Mouse (Mus musculus): Measurements from ENCODE around the gene Pusl1. TPM values are rescaled to one million over a fixed set of nuclear protein-coding genes. Genes with fewer than 3 reads are reported as not detected.

Gene Pusl1
- polyA plus RNA-seq, 1 experiment from 2014 or later, result 15.3 TPM

GRCm38 (mm10) chr4:155841651-155842270, 49.8 kb downstream of the Pusl1 start:
- peaks cover 18% of the 10 kb centered on the region for H3K4me1 ChIP-seq (ENCODE audit: insufficient read depth)
- H3K36me3 ChIP-seq (replicated peaks; ENCODE audit: insufficient read depth, low read length), result no peaks in the 10 kb centered on the region
- no peaks in the 10 kb centered on the region for H3K9me3 ChIP-seq (ENCODE audit: low read length)
- no peak for TF ChIP-seq EP300 (IDR thresholded peaks at IDR 0.05; ENCODE audit: low read depth)
- no peak for TF ChIP-seq CTCF (IDR thresholded peaks at IDR 0.05; ENCODE audit: low read depth)
- no peak for DNase-seq
- H3K4me2 ChIP-seq (ENCODE audit: low read depth, low read length), result peak overlapping the region; percentile 87
- no peak for ATAC-seq
- peaks cover 4% of the 10 kb centered on the region; the same call in 1 of the 2 replicates for H3K27me3 ChIP-seq (ENCODE audit: insufficient read depth, low read length)
- 47% methylated on average over 38 of the region's 38 CpGs for WGBS (ENCODE audit: insufficient replicate concordance)
- peak overlapping the region; percentile 53; the same call in 1 of the 2 replicates for H3K4me3 ChIP-seq (ENCODE audit: low read depth, low read length)
- H3K27ac ChIP-seq (ENCODE audit: low read depth), result no peak overlapping the region
- no peak overlapping the region for H3K9ac ChIP-seq (replicated peaks)

- peaks cover 4% of the 10 kb centered on the region; the same call in 1 of the 2 replicates for H3K27me3 ChIP-seq (ENCODE audit: insufficient read depth, low read length)
- ATAC-seq (peak; percentile 74), DNase-seq (peak; percentile 67)
- no peaks in the 10 kb centered on the region for H3K9me3 ChIP-seq (ENCODE audit: low read length)
- TF ChIP-seq EP300 (IDR thresholded peaks at IDR 0.05; ENCODE audit: low read depth) (no peak), CTCF (IDR thresholded peaks at IDR 0.05; ENCODE audit: low read depth) (peak; percentile 57)
- H3K9ac ChIP-seq (replicated peaks), result peak overlapping the region; percentile 52
- 0 out of 2 replicates have a peak overlapping the region, but pooled peaks have one; percentile 23 for H3K27ac ChIP-seq (ENCODE audit: low read depth)
- under 1% methylated on average over 32 of the region's 32 CpGs for WGBS (ENCODE audit: insufficient replicate concordance)
- H3K4me1 ChIP-seq (ENCODE audit: insufficient read depth), result peaks cover 15% of the 10 kb centered on the region
- peak overlapping the region; percentile 53 for H3K4me3 ChIP-seq (ENCODE audit: low read depth, low read length)
- peak overlapping the region; percentile 87 for H3K4me2 ChIP-seq (ENCODE audit: low read depth, low read length)
- no peaks in the 10 kb centered on the region for H3K36me3 ChIP-seq (replicated peaks; ENCODE audit: insufficient read depth, low read length)
These were observed 50.6 kb downstream of the Pusl1 start for GRCm38 (mm10) chr4:155841003-155841454.

DNA sequence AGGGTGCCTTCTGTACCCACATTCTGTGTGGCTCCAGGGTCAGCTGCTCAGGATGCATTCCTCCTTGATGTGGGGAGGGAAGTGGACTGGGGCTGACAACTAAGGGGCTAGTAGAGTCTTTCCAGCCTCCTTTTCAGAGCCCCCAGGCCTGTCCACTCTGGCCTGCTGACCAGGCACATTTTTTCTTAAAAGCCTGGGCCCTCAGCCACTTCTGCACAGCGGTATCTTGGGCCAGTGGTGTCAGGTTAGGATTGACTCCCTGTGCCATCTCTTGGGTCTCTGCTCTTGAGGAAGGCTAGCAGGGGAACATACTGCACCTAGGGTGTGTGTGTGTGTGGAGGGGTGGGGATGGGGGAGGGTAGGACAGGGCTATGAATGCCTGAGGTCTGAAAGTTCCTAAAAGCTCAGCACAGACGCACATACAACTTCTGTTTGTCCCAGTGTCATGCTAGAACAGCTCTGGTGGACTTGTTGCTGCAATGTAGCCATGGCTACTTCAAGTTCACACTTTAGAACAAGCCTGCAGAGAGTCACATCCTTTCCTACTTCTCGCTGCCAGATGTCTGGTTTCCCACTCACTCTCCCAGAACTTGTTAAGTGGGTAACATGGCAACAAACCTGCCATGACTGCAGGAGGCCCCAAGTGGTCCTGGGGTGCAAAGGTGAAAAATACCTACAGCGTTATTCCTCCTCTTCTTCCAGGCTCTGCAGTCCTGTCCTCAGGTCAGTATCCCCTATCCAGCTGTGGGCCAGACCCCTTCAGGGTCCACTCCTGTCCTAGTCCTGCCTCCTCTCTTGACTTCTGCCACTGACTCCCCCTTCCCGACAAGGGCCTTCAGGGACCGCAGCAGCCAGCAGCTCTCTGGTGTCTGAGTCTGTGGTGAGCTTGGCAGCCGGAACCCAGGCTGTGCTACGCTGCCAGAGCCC, 51.2 kb downstream of the Pusl1 start:
- Histone ChIP-seq H3K9me3 (ENCODE audit: low read length) (no peaks in the 10 kb centered on the region), H3K4me2 (ENCODE audit: low read depth, low read length) (peak overlapping the region; percentile 87), H3K4me1 (ENCODE audit: insufficient read depth) (peaks cover 15% of the 10 kb centered on the region), H3K27ac (ENCODE audit: low read depth) (peak overlapping the region; percentile 58; the same call in 1 of the 2 replicates), H3K9ac (replicated peaks) (peak overlapping the region; percentile 52), H3K27me3 (ENCODE audit: insufficient read depth, low read length) (peaks cover 4% of the 10 kb centered on the region; the same call in 1 of the 2 replicates), H3K4me3 (ENCODE audit: low read depth, low read length) (peak overlapping the region; percentile 53), H3K36me3 (replicated peaks; ENCODE audit: insufficient read depth, low read length) (no peaks in the 10 kb centered on the region)
- WGBS (ENCODE audit: insufficient replicate concordance), result 20% methylated on average over 8 of the region's 8 CpGs
- no peak for ATAC-seq
- no peak for TF ChIP-seq EP300 (IDR thresholded peaks at IDR 0.05; ENCODE audit: low read depth)
- TF ChIP-seq CTCF (IDR thresholded peaks at IDR 0.05; ENCODE audit: low read depth), result no peak
- DNase-seq, result no peak

DNA sequence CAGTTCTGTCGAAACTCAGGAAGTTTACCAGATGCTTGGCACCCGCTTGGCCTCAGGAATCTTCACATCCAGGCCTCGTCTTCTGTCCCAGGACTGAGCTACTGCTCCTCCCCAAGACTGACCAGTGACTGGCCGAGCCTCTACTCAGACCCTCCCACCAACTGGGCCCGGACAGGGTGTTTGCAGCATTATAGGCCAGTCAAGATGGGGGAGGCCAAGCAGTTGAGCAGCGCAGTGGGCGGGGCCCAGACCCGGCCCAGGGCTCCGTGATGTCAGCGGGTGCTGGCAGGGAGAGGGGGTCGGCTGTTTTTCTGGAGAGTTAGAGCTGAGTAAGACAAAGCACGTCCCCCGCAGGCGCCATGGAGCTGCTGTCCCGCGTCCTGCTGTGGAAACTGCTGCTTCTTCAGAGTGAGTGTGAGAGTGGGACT, 52.1 kb downstream of the Pusl1 start, which contains the start of gene Mxra8:
Gene Mxra8 (plus strand): TSS at position 198 of the 428 bp plus-strand sequence.
- 30% methylated on average over 16 of the region's 16 CpGs for WGBS (ENCODE audit: insufficient replicate concordance)
- ATAC-seq (peak; percentile 62), DNase-seq (peak; percentile 61)
- Histone ChIP-seq H3K9me3 (ENCODE audit: low read length) (no peaks in the 10 kb centered on the region), H3K4me3 (ENCODE audit: low read depth, low read length) (peak within 1 kb of the TSS; percentile 53), H3K36me3 (replicated peaks; ENCODE audit: insufficient read depth, low read length) (no peaks in the 10 kb centered on the region), H3K9ac (replicated peaks) (peak within 1 kb of the TSS; percentile 52; the same call in 1 of the 2 replicates), H3K4me1 (ENCODE audit: insufficient read depth) (peaks cover 15% of the 10 kb centered on the region), H3K27ac (ENCODE audit: low read depth) (peak within 1 kb of the TSS; percentile 58; the same call in 1 of the 2 replicates), H3K4me2 (ENCODE audit: low read depth, low read length) (peak within 1 kb of the TSS; percentile 87), H3K27me3 (ENCODE audit: insufficient read depth, low read length) (peaks cover 4% of the 10 kb centered on the region; the same call in 1 of the 2 replicates)
- TF ChIP-seq EP300 (IDR thresholded peaks at IDR 0.05; ENCODE audit: low read depth), result no peak

DNA sequence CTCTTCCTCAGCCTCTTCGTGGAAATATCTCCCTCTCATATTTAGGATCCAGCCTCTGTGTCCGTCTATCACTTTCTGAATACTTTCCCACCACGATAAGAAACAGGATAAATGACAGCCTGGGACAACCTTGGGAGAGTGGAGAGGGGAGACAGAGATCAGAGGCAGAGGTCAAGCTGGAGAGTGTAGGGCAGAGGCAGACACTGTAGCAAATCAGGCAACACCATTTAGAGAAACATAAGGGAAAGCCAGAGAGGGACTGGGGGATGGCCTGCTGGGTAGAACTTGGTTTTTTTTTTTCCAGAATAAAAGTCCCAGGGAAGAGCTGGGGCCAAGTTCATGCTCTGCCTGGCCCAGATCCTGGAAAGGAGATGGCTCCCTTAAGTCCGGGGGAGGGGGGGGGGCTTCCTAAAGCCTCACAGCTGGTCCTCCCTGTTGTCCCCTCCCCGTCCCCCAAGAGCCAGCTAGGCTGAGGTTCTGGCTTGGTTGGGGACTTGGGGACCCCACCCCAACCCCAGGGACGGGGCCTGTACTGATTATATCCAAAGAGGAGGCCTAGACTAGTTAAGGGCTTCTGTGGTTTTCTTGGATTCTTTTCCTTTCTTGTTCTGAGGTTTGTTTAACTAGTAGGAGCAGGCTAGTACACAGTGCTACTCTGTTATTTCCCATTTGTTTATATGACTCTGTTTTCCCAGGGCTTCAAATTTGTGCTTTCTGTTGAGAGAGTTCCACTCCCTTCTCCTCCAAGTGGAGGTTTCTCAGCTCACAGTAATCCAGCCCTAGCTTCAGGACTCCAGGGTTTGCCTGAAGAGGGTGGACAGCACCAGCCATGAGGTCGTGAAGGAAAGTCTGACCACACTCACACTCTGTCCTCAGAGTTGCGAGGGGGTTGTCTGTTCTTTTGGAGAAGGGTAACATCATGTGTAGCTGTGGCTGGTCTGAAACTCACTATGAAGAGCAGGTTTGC, 53.1 kb downstream of the Pusl1 start:
- DNase-seq (no peak), ATAC-seq (no peak)
- Histone ChIP-seq H3K4me3 (ENCODE audit: low read depth, low read length) (no peak overlapping the region), H3K27me3 (ENCODE audit: insufficient read depth, low read length) (peaks cover 4% of the 10 kb centered on the region; the same call in 1 of the 2 replicates), H3K9ac (replicated peaks) (no peak overlapping the region; the same call in 1 of the 2 replicates), H3K4me2 (ENCODE audit: low read depth, low read length) (no peak overlapping the region), H3K27ac (ENCODE audit: low read depth) (peak overlapping the region; percentile 51; the same call in 1 of the 2 replicates), H3K36me3 (replicated peaks; ENCODE audit: insufficient read depth, low read length) (no peaks in the 10 kb centered on the region), H3K9me3 (ENCODE audit: low read length) (no peaks in the 10 kb centered on the region), H3K4me1 (ENCODE audit: insufficient read depth) (peaks cover 18% of the 10 kb centered on the region)
- TF ChIP-seq CTCF (IDR thresholded peaks at IDR 0.05; ENCODE audit: low read depth) (no peak), EP300 (IDR thresholded peaks at IDR 0.05; ENCODE audit: low read depth) (no peak)
- 58% methylated on average over 8 of the region's 8 CpGs for WGBS (ENCODE audit: insufficient replicate concordance)

Small RNA genes lying within 50 kb of the gene (microRNA-seq; reads per million reads assigned to microRNA genes)
- not detected for gene Gm22991

Other genes with a start within 250 kb of the Pusl1 start
- gene Gm10563, start 246.4 kb downstream of the Pusl1 start, polyA plus RNA-seq (2015; fragmentation: Nextera tagmentation; extraction: Ambion mirVana), result not detected in 2 replicates
- 5.9 and 6.8 TPM in 2 replicates for gene Mmp23, start 238.4 kb downstream of the Pusl1 start, polyA plus RNA-seq (2015; fragmentation: Nextera tagmentation; extraction: Ambion mirVana)
- gene Mib2, start 222.6 kb downstream of the Pusl1 start, polyA plus RNA-seq (2015; fragmentation: Nextera tagmentation; extraction: Ambion mirVana), result 3.4 and 4.3 TPM in 2 replicates
- gene Fndc10, start 197.4 kb downstream of the Pusl1 start, polyA plus RNA-seq (2015; fragmentation: Nextera tagmentation; extraction: Ambion mirVana), result 0.27 and 0.41 TPM in 2 replicates
- gene Ssu72, start 187.0 kb downstream of the Pusl1 start, polyA plus RNA-seq (2015; fragmentation: Nextera tagmentation; extraction: Ambion mirVana), result 66.6 and 66.9 TPM in 2 replicates
- gene Tmem240, start 157.0 kb downstream of the Pusl1 start, polyA plus RNA-seq (2015; fragmentation: Nextera tagmentation; extraction: Ambion mirVana), result 0.02 and 0.06 TPM in 2 replicates
- gene Atad3a, start 130.7 kb downstream of the Pusl1 start, polyA plus RNA-seq (2015; fragmentation: Nextera tagmentation; extraction: Ambion mirVana), result 44.7 and 45.0 TPM in 2 replicates
- gene Vwa1, start 117.1 kb downstream of the Pusl1 start, polyA plus RNA-seq (2015; fragmentation: Nextera tagmentation; extraction: Ambion mirVana), result 0.25 and 0.28 TPM in 2 replicates
- gene Tmem88b, start 105.9 kb downstream of the Pusl1 start, polyA plus RNA-seq (2015; fragmentation: Nextera tagmentation; extraction: Ambion mirVana), result 0.21 and 0.40 TPM in 2 replicates
- gene Ankrd65, start 101.3 kb downstream of the Pusl1 start, polyA plus RNA-seq (2015; fragmentation: Nextera tagmentation; extraction: Ambion mirVana), result 0.34 and 0.46 TPM in 2 replicates
- 167 and 171 TPM in 2 replicates for gene Mrpl20, start 88.9 kb downstream of the Pusl1 start, polyA plus RNA-seq (2015; fragmentation: Nextera tagmentation; extraction: Ambion mirVana)
- 47.7 and 52.5 TPM in 2 replicates for gene Ccnl2, start 79.3 kb downstream of the Pusl1 start, polyA plus RNA-seq (2015; fragmentation: Nextera tagmentation; extraction: Ambion mirVana)
- 89.9 and 92.7 TPM in 2 replicates for gene Aurkaip1, start 60.5 kb downstream of the Pusl1 start, polyA plus RNA-seq (2015; fragmentation: Nextera tagmentation; extraction: Ambion mirVana)
- 13.7 and 14.4 TPM in 2 replicates for gene Mxra8, start 52.1 kb downstream of the Pusl1 start, polyA plus RNA-seq (2015; fragmentation: Nextera tagmentation; extraction: Ambion mirVana)
- 5.1 and 5.7 TPM in 2 replicates for gene Dvl1, start 44.4 kb downstream of the Pusl1 start, polyA plus RNA-seq (2015; fragmentation: Nextera tagmentation; extraction: Ambion mirVana)
- gene Tas1r3, start 28.4 kb downstream of the Pusl1 start, polyA plus RNA-seq (2015; fragmentation: Nextera tagmentation; extraction: Ambion mirVana), result 0.08 and 0.09 TPM in 2 replicates
- 8.1 and 8.4 TPM in 2 replicates for gene Cptp, start 22.3 kb downstream of the Pusl1 start, polyA plus RNA-seq (2015; fragmentation: Nextera tagmentation; extraction: Ambion mirVana)
- 14.9 and 17.4 TPM in 2 replicates for gene Ints11, start 22.2 kb downstream of the Pusl1 start, polyA plus RNA-seq (2015; fragmentation: Nextera tagmentation; extraction: Ambion mirVana)
- gene Acap3, start within 50 bp of the Pusl1 start, polyA plus RNA-seq (2015; fragmentation: Nextera tagmentation; extraction: Ambion mirVana), result 2.1 and 2.8 TPM in 2 replicates
- gene Ube2j2, start 52.0 kb upstream of the Pusl1 start, polyA plus RNA-seq (2015; fragmentation: Nextera tagmentation; extraction: Ambion mirVana), result 45.9 and 56.7 TPM in 2 replicates
- 39.5 and 39.7 TPM in 2 replicates for gene C1qtnf12, start 70.5 kb upstream of the Pusl1 start, polyA plus RNA-seq (2015; fragmentation: Nextera tagmentation; extraction: Ambion mirVana)
- 3.5 and 4.7 TPM in 2 replicates for gene B3galt6, start 100.9 kb upstream of the Pusl1 start, polyA plus RNA-seq (2015; fragmentation: Nextera tagmentation; extraction: Ambion mirVana)
- gene Sdf4, start 101.1 kb upstream of the Pusl1 start, polyA plus RNA-seq (2015; fragmentation: Nextera tagmentation; extraction: Ambion mirVana), result 91.5 and 94.2 TPM in 2 replicates
- 0.26 and 0.36 TPM in 2 replicates for gene Tnfrsf4, start 122.1 kb upstream of the Pusl1 start, polyA plus RNA-seq (2015; fragmentation: Nextera tagmentation; extraction: Ambion mirVana)
- gene Tnfrsf18, start 134.4 kb upstream of the Pusl1 start, polyA plus RNA-seq (2015; fragmentation: Nextera tagmentation; extraction: Ambion mirVana), result 0.78 and 1.2 TPM in 2 replicates
- 0.15 and 0.31 TPM in 2 replicates for gene Ttll10, start 167.6 kb upstream of the Pusl1 start, polyA plus RNA-seq (2015; fragmentation: Nextera tagmentation; extraction: Ambion mirVana)
- gene 9430015G10Rik, start 218.2 kb upstream of the Pusl1 start, polyA plus RNA-seq (2015; fragmentation: Nextera tagmentation; extraction: Ambion mirVana), result 3.1 and 3.9 TPM in 2 replicates
- gene Rnf223, start 238.7 kb upstream of the Pusl1 start, polyA plus RNA-seq (2015; fragmentation: Nextera tagmentation; extraction: Ambion mirVana), result 0.06 and 0.07 TPM in 2 replicates

Measured in liver, postnatal 0 days (tissue).